Mouse (Mus musculus) olfactory bulb, adult 2 months (tissue): ENCODE results near the gene Akap9. TPM values are rescaled to one million over a fixed set of nuclear protein-coding genes. Genes with fewer than 3 reads are reported as not detected.
"Not testable (repeated sequence)": the region's sequence is repeated elsewhere in the genome, so short reads cannot be mapped to it uniquely, and the experiment has no call there.

Experiments used
- H3K27ac ChIP-seq: fragments of 200-500 bp; 2 replicates; pipeline ENCODE4 v1.5.1; 2012; ENCODE audit warnings: low read depth, low read length; ENCODE audit not compliant: insufficient read depth
- H3K4me1 ChIP-seq: fragments of 200-500 bp; 2 replicates; pipeline ENCODE4 v1.6.1; 2012; ENCODE audit warnings: low read length; ENCODE audit not compliant: control insufficient read depth, insufficient read depth
- H3K4me3 ChIP-seq: fragments of 200-500 bp; 2 replicates; pipeline ENCODE4 v1.5.1; 2012; ENCODE audit warnings: mild to moderate bottlenecking, low read depth, low read length, moderate library complexity; ENCODE audit not compliant: insufficient read depth
- CTCF ChIP-seq: fragments of 200-500 bp; IDR thresholded peaks from 2 replicates; pipeline ENCODE4 v1.5.1; 2012; ENCODE audit warnings: low read depth, mild to moderate bottlenecking, low read length, moderate library complexity; ENCODE audit not compliant: insufficient read depth
- POLR2A ChIP-seq: fragments of 200-500 bp; IDR thresholded peaks from 2 replicates; pipeline ENCODE4 v1.6.1; 2012; ENCODE audit warnings: mild to moderate bottlenecking, low read depth, low read length, moderate library complexity; ENCODE audit not compliant: insufficient read depth
- WGBS: fragments of 180-500 bp; shearing (Covaris S2); methylation state at CpG from one replicate; pipeline ENCODE4 v1.1.7; 2018; 5-methylcytosine and 5-hydroxymethylcytosine counted together
- polyA plus RNA-seq: library from polyadenylated mRNA; stranded (reverse); fragments of >200 nt; gene quantifications from 2 replicates; pipeline ENCODE4 v1.2.4, GENCODE M21; 2012; ENCODE audit warnings: low replicate concordance; ENCODE audit not compliant: missing spikeins, insufficient read depth, insufficient read length

The Akap9 gene
- polyA plus RNA-seq, 1 experiment, result 166 TPM

DNA sequence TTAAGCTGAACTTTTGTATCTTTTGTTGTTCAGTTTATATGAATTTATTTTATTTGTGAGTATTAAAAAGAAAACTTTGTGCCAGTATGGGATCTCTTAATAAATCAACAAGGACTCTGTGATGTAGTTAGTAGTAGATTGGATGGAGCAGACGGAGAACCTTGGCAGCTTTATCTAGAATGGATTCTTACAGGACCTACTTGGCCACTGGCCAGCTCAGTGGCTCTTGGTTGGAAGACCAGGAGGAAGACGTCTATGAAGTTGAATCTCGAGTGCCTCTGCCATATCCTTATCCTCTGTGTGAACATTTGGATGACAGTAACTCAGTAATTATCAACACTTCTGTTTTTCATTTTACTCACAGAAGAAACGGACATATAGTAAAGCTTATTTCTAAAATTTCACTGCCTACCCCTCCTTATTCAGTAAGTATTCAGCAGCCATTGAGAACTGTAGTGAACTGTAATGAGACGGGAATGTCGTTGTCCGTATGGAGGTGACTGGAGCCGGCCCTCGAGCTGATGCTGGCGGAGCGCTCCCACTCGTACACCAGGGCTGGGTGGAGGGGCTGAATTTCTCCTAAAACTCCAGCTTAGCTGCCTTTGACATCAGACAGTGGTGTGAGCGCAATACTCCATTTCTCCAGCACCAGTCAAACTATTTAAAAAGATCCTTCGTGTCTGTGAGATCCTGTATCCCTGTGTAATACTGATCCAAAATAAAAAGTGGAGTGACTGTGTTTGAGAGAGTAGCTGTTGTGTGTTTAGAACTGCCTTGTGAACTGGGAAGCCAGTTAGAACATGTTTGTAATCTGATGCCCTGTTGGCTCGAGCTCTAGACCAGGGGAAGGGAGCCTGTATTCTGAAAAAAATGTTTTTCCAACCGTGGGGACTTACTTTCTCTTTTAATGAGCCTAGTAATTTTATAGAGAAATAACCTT is 96.2 kb downstream of the Akap9 start:
- TF ChIP-seq CTCF, result no peak
- TF ChIP-seq POLR2A, result no peak
- no peak overlapping the region for H3K27ac ChIP-seq
- H3K4me3 ChIP-seq, result no peak overlapping the region
- peaks cover 6% of the 10 kb centered on the region for H3K4me1 ChIP-seq
- WGBS, result 62% methylated on average over 16 of the region's 16 CpGs

DNA sequence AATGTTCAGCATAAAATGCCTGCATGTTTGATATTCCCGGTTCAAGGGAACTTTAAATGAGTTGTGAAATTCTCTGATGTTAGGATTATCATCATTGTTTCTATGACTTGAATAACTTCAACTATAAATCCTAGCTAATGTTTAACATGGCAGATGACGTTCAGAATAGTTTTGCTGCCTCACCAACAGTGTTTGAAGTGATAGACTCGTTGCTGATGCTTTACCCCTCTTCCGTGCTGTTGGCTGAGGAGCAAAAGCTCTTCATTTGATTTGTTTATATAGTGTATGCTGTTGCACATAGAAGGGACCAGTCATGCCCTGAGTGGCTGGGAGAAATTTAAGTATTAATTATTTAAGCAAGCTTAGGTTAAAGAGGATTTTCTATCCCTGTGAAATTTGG is 96.9 kb downstream of the Akap9 start:
- Histone ChIP-seq H3K4me1 (peaks cover 6% of the 10 kb centered on the region), H3K4me3 (no peak overlapping the region), H3K27ac (no peak overlapping the region)
- WGBS, result 71% methylated on average over 4 of the region's 4 CpGs
- TF ChIP-seq POLR2A (no peak), CTCF (no peak)

DNA sequence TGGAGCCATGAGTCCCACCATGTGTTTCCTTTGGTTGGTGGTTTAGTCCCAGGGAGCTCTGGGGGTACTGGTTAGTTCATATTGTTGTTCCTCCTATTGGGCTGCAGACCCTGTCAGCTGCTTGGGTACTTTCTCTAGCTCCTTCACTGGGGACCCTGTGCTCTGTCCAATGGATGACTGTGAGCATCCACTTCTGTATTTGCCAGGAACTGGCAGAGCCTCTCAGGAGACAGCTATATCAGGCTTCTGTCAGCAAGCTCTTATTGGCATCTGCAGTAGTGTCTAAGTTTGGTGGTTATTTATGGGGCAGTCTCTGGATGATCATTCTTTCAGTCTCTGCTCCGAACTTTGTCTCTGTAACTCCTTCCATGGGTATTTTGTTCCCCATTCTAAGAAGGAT is 98.5 kb downstream of the Akap9 start:
- not testable (repeated sequence) for H3K4me1 ChIP-seq, H3K27ac ChIP-seq, H3K4me3 ChIP-seq
- 100% methylated on average over 1 of the region's 1 CpGs for WGBS

DNA sequence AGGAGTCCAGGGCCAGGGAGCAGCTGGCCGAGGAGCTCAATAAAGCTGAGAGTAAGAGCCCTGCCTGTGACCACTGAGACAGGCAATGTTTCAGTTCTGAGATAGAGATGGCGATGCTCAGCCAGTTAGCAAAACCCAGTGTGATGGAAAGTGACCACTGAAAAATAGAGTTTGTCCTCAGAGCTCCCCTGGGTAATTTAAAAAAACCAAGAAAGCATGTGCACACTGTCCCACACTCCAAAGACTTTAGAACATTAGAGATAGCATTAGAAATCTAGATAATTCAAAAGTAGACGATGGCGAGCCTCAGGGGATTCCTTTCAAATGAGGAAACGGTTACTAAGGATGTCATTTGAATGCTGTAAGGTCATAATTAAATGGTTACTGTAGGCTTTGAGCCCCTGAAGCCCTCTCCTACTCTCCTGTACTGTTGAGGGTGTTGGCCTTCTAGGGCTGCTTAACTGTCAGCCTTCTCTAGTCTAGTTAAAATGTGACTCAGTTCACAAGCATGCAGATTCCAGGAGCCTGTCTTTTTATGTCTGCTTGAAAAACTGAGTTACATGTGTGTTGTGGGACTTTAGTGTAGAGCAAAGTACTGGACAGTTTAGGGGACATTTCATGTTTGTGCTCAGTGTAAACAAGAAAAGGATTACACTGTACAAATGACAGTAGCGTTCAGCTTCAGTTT is 100.8 kb downstream of the Akap9 start:
- WGBS, result 84% methylated on average over 6 of the region's 6 CpGs
- no peak for TF ChIP-seq CTCF
- no peak for TF ChIP-seq POLR2A
- Histone ChIP-seq H3K4me3 (no peak overlapping the region), H3K27ac (no peak overlapping the region), H3K4me1 (peaks cover 3% of the 10 kb centered on the region; the same call in 1 of the 2 replicates)

GRCm38 (mm10) chr5:4031846-4032245 is 104.0 kb downstream of the Akap9 start:
- 94% methylated on average over 4 of the region's 4 CpGs for WGBS
- H3K4me1 ChIP-seq, result no peaks in the 10 kb centered on the region
- TF ChIP-seq CTCF (no peak), POLR2A (no peak)
- H3K27ac ChIP-seq, result no peak overlapping the region
- no peak overlapping the region for H3K4me3 ChIP-seq

GRCm38 (mm10) chr5:4036686-4037085 is 108.8 kb downstream of the Akap9 start:
- WGBS, result 92% methylated on average over 9 of the region's 9 CpGs

GRCm38 (mm10) chr5:4039351-4039750 is 111.5 kb downstream of the Akap9 start:
- WGBS, result 60% methylated on average over 8 of the region's 8 CpGs
- H3K27ac ChIP-seq, result no peak overlapping the region
- TF ChIP-seq POLR2A, result no peak
- TF ChIP-seq CTCF, result no peak

More at GRCm38 (mm10) chr5:4036686-4037085, 108.8 kb downstream of the Akap9 start:
- no peak overlapping the region for H3K4me3 ChIP-seq
- no peak overlapping the region for H3K27ac ChIP-seq
- no peak for TF ChIP-seq CTCF
- no peak for TF ChIP-seq POLR2A
- no peaks in the 10 kb centered on the region for H3K4me1 ChIP-seq

DNA sequence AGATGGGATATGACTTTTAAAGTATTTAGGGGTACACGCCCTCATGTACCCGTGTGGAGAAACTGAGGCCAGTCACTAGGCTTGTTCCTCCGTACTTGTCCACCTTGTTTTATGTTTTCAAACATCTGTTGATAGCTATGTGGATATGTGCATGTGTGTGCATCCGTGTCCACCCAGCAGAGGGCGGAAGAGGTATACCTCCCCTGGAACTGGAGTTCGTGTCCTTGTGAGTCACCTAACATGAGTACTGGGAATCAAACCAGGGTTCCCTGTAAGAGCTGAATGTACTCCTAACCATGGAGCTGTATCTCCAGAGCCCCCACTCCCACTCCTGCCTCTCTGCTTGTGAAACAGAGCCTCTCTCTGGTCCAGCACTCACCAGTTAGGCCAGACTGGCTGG is 112.5 kb downstream of the Akap9 start:
- WGBS, result 92% methylated on average over 6 of the region's 6 CpGs
- Histone ChIP-seq H3K4me3 (no peak overlapping the region), H3K27ac (no peak overlapping the region), H3K4me1 (no peaks in the 10 kb centered on the region)
- no peak for TF ChIP-seq POLR2A
- no peak for TF ChIP-seq CTCF

More at GRCm38 (mm10) chr5:4039351-4039750, 111.5 kb downstream of the Akap9 start:
- no peaks in the 10 kb centered on the region for H3K4me1 ChIP-seq
- H3K4me3 ChIP-seq, result no peak overlapping the region

DNA sequence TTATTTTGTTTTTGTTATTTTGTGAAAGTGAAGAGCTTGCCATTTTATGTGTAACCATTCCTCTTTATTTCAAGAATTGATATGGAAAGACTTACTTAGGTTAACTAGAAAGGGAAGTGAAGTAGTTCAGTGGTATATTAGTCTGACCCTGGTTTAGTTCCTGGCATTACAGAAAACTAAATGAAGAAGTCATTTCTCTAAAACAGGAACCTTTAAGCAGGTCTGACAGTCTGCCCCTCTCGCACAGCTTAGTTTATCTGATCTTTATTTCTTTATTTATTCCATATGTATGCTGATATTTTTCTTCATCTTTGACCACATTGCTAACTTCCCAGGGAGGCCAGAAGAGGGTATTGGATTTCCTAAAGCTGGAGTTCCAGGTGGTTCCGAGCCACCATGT is 113.1 kb downstream of the Akap9 start:
- 95% methylated on average over 2 of the region's 2 CpGs for WGBS
- H3K27ac ChIP-seq, result no peak overlapping the region
- no peaks in the 10 kb centered on the region for H3K4me1 ChIP-seq
- H3K4me3 ChIP-seq, result no peak overlapping the region
- TF ChIP-seq POLR2A (no peak), CTCF (no peak)
